Mouse (Mus musculus): ENCODE results near the gene Nat8.
"Not testable (repeated sequence)": the region's sequence is repeated elsewhere in the genome, so short reads cannot be mapped to it uniquely, and the experiment has no call there.

Nat8 gene

GRCm38 (mm10) chr6:85835104-85835503, 3.2 kb upstream of the Nat8 start:
- DNase-seq: peak; percentile 62 to 80

- peak in 1 of 2 experiments; percentile 55 for DNase-seq
These were observed 2.7 kb upstream of the Nat8 start for GRCm38 (mm10) chr6:85834504-85835100.

- DNase-seq: peak; percentile 48 to 54
These were observed 2.4 kb downstream of the Nat8 start for GRCm38 (mm10) chr6:85829462-85829861.

GRCm38 (mm10) chr6:85825886-85826285, 6.0 kb downstream of the Nat8 start:
- DNase-seq: peak in 1 of 2 experiments; percentile 57

- DNase-seq: peak in 1 of 2 experiments; percentile 51
These were observed 8.3 kb downstream of the Nat8 start for GRCm38 (mm10) chr6:85823382-85824090.

- DNase-seq: peak in 1 of 2 experiments; percentile 50
These were observed 9.6 kb downstream of the Nat8 start for GRCm38 (mm10) chr6:85822286-85822685.

GRCm38 (mm10) chr6:85820837-85821236, 11.0 kb downstream of the Nat8 start, which contains the start of the genes Nat8f6 and Nat8f5:
Gene Nat8f6 (minus strand): TSS chr6:85820954.
Gene Nat8f5 (minus strand): TSS chr6:85820972.
- peak in 1 of 2 experiments; percentile 59 for DNase-seq

- DNase-seq: no peak
These were observed 13.5 kb downstream of the Nat8 start for GRCm38 (mm10) chr6:85818338-85818737.

GRCm38 (mm10) chr6:85813339-85813738, 18.5 kb downstream of the Nat8 start:
- DNase-seq: peak; percentile 56 to 64

- DNase-seq: peak; percentile 55 to 82
These were observed 20.8 kb downstream of the Nat8 start for GRCm38 (mm10) chr6:85810942-85811537.

GRCm38 (mm10) chr6:85810514-85810913, 21.4 kb downstream of the Nat8 start:
- not testable (repeated sequence) for DNase-seq

GRCm38 (mm10) chr6:85809784-85810183, 22.1 kb downstream of the Nat8 start:
- DNase-seq: peak in 1 of 2 experiments; percentile 53

GRCm38 (mm10) chr6:85803180-85803579, 28.7 kb downstream of the Nat8 start:
- peak; percentile 37 to 77 for DNase-seq
